Mouse (Mus musculus) T-helper 17 cell (primary cell): ENCODE results near the gene Fam210b.

ENCODE experiments used
- in situ Hi-C, 2 experiments: fragments of 300-600 bp; cut with MboI, MseI; formaldehyde crosslinking; loops; 1 replicate in 1 of 2; 2 replicates in 1 of 2; pipeline ENCODE4 v1.15.1; 2025; ENCODE audit warnings: high pct_unique_total_duplicates in 2 of 2

Fam210b gene

DNA sequence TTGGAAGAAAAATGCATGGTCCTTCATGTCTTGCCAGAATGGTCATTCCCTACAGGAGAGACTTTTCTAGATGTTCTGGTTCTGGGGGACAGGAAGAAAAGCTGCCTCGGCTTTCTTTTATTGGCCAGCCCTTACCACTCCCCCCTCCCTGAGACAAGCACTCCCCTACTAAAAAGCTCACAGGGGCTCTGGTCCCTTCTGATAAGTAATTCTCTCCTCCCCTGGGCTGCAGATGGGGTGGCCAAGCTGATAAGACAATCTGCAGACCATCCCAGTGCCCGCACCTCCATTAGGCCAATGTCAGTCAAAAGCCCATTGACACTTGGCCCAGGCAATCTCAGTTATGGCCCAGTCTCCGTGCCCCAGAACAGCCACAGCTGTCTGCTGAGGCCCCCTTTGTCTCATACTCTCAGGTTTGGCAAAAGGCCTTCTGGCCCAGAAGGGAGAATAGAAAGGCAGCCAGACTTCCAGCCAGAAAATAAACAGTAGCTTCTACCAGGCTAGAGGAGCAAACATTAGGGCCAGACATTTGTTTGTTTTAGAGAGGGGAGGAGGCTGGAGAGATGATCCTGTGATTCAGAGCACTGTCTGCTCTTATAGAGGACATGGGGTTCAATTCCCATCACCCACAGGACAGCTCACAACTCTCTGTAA, 3.1 kb downstream of the Fam210b start:
- in situ Hi-C loops, result loop anchor here in 1 of 2 experiments (10.0 kb wide), 1 partner anchor 596 kb away; the partner anchor contains the start of gene Bmp7

DNA sequence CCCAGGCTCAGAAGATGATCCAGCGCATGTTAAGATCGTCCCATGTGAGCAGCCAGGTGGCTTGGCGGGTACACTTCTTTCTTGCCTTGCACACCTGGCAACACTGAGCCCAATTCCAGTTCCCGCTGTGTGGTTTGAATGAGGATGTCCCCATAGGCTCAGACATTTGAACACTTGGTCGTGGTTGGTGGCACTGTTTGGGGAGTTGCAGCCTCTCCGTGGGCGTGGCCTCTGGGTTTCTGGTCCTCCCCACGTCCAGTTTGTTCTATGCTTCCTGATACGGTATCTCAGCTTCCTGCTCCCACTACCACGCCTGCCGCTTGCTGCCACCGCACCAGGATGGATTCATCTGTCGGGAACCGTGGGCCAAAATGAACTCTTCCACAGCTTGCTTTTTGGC, 4.4 kb downstream of the Fam210b start:
- in situ Hi-C loops, result loop anchor here in 1 of 2 experiments (10.0 kb wide), 1 partner anchor 595 kb away; the partner anchor contains the start of gene Bmp7

DNA sequence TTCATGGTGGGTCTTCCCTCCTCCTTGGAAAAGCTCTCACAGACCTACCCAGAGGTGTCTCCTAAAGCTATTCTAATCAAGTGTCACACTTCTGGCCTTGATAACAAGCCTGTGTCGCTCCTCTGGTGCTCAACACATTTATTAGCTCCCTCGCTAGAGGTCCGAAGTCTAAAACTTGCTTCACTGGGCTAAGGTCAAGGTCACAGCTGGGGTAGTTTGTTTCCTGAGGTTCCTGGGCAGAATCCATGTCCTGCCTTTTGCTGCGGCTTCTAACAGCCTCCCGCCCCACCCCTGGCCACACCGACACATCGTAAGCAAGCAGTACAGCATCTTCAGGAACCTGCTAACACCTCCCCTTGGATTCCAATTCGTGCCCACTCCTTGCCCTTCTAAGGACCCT, 5.4 kb downstream of the Fam210b start:
- in situ Hi-C loops, result no loop called here

DNA sequence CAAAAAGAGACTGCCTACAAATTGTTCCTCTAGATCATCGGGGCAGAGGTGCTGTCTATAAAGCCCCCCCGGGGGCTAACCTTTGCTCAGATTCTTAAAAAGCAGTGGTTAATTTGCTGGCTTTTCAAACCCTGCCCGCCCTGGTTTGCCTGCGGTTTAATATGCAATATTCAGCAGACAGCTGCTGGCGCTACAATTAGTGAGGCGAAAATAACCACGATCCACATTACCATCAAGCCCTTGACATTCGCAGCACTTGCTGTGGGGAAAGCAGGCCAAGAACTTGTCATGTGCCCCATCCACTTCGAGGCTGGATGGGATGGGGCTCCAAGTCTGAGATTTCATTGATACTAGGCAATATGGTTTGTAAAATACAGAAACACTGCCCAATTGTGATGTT, 7.9 kb downstream of the Fam210b start:
- in situ Hi-C loops, result no loop called here

DNA sequence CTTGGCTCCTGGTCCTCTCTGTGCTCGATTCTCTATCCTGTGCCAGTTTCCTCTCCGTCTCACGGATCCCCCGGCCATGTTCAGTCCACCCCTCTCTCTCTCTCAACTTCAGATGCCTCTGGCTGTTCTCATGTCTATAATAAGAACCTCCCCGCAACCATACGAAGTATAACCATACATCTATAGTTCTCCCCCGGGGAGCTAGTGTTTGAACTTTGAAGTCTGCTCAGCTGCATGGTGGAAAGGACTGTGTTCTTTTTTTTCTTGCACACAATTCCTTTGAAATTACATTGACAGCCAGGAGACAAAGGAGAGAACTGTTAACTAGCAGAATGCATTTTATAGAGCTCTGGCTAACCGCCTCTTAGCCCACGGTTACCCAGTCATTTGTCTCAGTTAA, 9.4 kb downstream of the Fam210b start:
- in situ Hi-C loops, result no loop called here

DNA sequence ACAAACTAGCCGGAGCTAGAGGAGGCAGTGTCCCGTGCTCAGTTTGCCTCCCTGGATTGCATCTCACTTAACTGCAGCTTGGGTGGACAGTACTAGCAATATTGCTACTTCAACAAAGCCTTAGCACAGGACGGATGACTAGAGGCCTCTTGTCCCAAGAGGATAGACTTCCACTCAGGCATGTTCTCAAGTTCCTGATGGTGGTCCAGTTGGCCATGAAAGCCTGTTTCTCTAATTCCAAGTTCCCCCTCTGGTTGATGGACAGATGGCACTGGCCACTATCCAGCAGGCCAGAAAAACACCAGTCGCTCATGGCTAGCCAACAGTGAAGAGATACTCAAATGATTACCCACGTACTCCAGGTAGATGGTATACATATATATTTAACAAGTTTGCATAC, 10.5 kb downstream of the Fam210b start:
- in situ Hi-C loops, result no loop called here

DNA sequence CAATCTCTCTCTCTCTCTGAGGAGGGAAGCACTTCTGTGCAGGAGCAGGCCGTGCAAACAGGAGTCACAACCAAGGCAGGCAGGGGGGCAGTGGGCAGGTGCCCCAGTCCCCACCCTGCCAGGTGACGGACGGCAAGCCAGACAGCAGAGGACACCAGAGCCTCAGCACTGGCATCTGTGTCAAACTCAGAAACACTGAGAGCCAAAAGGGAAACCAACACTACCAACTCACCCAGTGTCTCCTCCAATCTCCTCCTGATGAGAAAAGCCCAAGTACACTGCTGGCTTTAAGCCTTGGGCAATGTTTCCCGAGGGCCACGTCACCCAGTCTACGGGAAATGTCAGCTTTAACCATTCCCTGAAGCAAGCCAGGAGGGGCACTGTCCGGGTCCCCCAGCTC, 17.8 kb downstream of the Fam210b start:
- in situ Hi-C loops, result no loop called here

DNA sequence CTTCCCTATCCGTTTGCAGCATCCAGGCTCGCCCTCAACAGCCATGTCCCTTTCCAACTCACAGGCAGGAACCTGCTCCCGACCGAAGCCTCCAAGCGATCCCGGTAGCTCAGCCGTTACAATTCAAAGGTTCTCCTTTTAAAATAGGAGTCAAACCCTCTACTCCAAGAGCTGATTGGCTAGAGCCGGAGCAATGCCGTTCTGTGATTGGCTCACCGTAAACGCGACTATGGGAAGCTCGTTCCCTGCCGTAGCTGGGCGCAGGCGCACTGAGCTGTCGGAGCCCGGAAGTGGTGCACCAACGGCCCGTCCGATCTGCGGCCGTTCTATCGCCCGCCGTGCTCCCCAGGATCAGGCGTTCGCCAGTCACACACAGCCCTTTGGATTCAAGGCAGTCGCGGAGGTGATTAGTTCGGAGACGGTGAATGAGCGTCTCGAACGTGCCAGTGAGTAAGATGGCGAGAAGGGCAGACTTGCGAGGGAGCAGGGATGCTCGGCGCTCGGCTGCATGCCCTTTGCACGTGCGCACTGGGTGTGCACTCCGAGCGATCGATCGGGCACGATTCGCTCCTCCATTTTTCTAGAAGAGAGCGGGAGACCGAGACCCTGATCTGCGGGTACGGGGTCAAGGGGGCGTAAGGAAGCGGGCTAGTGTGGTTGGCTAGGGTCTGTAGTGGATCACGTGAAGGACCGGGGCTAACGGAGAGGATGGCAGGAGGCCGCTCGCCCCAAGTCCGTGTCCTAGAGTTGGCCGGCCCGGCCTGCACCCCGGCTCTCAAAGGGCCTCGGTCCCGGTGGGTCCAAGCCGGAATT, 25.3 kb downstream of the Fam210b start, which contains the start of the genes Aurka and Cstf1:
Gene Aurka (minus strand): TSS at position 125 of the 813 bp plus-strand sequence.
Gene Cstf1 (plus strand): TSS at position 271 of the 813 bp plus-strand sequence.
- in situ Hi-C loops, result no loop called here

DNA sequence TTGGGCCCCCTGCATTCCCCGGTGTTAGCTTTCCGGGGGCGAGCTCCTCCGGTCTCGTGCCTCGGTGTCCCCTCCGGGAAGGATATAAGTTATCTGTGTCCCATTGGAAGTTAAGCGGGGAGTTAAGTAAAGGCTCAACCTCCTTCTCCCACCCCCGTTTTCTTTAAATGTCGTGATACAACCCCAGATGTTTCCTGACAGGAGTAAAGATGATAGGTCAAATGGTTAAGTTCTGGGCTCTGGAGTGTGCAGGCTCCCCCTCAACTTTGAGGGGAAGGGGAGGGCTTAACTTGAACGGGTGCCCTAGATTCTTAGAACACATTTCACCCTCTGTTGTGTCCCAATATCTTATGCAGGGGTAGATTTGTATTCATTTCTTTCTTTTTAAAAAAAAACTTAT, 25.9 kb downstream of the Fam210b start:
- in situ Hi-C loops, result no loop called here

DNA sequence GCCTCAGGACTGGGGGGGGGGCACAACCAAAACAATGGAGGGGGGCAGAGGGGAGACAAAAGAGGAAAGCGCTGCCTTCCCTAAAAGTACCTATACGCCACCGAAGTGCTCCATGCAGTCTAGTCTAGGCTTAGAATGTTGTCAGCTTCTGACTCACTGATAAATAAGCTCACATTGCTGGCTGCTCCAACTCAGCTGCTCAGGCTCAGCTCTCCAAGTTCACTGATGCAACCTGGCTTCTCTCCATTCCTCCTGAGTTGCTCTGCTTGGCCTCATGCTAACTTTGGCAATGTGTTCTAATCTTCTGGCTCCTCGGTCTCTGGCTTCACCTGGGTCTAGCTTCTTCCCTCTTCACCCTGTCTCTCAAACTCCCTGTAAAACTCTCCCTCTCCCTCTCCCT, 31.2 kb downstream of the Fam210b start:
- in situ Hi-C loops, result loop anchor here (5.0 to 25.0 kb wide), 2 partner anchors 71 to 636 kb away; partner anchors contain the start of genes Rae1 (in 1 of the 2) and Rbm38 (in 1 of the 2)

DNA sequence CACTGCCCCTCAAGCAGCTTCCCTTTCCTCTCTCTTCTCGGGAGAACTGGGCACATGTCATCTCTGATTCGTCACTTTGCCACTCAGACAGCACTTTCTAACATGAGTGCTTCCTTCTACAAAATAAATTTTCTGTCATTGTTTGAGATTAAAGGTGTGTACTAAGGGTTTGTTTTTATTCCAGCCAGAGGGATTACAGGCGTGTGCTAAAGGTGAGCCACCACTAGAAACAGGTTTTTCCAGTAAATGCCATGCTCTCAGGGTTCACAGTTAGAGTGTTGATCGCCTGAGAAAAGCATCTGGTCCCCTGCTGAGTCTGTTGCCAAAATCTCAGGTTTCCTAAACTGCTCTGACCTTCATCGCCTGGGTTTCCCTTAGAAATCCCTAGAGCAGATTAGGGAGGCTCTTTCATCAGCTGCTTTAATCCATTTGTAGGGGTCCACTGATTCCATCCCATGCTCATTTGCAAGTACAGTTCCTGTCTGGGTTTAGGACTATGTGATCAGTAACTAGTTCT, 31.7 kb downstream of the Fam210b start:
- in situ Hi-C loops, result loop anchor here (5.0 to 25.0 kb wide), 2 partner anchors 70 to 635 kb away; partner anchors contain the start of genes Rae1 (in 1 of the 2) and Rbm38 (in 1 of the 2)

DNA sequence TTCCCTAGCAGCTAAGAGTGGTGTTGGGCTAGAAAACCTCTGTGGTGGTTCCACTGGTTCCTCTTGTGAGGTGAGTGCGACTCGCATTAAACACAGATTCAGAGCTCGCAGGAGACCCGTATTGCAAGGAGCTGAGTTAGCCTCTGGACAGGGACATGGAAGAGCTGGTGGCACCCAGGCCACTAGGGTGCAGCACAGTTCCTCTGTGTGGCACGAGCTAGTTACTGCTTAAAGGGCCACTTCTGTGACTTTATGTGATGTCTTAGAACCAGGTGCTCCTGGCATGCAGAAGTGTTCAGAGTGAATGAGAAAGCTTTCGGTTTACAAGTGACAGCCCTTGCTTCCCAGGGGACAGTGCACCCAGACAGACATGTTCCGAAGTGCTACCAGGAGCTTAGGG, 33.0 kb downstream of the Fam210b start:
- in situ Hi-C loops, result loop anchor here (5.0 to 25.0 kb wide), 2 partner anchors 69 to 634 kb away; partner anchors contain the start of genes Rae1 (in 1 of the 2) and Rbm38 (in 1 of the 2)

DNA sequence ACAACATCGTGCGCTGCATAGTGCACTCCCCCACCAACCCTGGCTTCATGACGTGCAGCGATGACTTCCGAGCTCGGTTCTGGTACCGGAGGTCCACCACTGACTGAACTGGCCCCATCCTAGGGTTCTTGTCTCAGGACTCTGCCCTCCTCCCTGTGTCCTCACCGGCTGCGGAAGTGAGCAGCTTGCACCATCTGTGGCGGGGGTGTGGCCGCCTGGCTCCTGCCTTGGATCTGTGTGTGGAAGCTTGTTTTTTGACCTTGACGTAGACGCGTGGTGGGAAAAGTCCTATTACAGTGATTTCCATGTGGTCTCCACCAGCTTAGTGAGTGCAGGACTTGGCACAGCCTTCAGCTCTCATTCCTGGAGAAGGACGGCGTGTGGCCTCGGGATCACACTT, 35.1 kb downstream of the Fam210b start:
- in situ Hi-C loops, result loop anchor here in 1 of 2 experiments (5.0 to 25.0 kb wide), 2 partner anchors 67 to 632 kb away; partner anchors contain the start of genes Rae1 and Rbm38

DNA sequence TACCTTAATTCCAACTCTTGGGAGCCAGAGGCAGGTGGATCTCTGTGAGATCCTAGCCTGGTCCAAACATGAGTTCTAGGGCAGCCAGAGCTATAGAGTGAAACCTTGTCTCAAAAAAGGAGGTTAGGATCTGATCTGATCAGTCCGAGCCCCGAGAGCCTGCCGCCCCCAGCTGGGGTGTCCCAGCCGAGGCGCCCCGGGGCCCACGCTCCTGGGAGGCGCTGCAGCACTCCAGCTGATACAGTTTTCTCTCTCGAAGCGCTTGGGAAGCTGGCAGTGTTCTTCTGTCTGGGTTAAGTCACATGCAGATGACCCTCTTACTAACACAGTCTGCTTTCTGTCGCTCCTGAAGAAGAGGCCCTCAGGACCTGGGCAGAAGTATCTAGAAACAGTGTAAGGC, 36.0 kb downstream of the Fam210b start:
- in situ Hi-C loops, result loop anchor here in 1 of 2 experiments (5.0 to 25.0 kb wide), 2 partner anchors 66 to 631 kb away; partner anchors contain the start of genes Rae1 and Rbm38

DNA sequence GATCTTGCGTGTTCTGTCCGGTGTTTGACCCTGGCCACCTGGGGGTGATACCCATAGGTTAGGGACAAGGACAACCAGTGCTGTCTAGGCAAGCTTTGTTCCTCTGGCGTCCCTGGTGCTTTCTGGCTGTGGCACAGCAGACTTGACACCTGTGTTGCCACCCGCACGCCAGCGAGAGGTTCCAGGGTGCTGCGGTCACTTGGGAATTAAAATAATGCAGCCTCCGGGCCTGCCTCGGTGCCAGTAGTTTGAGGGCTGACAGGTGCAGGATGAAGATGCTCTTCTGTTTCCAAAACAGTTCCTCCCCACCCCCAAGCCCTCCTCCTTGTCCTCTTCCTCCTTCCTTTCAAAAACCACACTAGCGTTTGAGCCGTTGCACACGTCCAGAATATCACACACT, 36.5 kb downstream of the Fam210b start:
- in situ Hi-C loops, result loop anchor here in 1 of 2 experiments (5.0 to 25.0 kb wide), 2 partner anchors 65 to 630 kb away; partner anchors contain the start of genes Rae1 and Rbm38

DNA sequence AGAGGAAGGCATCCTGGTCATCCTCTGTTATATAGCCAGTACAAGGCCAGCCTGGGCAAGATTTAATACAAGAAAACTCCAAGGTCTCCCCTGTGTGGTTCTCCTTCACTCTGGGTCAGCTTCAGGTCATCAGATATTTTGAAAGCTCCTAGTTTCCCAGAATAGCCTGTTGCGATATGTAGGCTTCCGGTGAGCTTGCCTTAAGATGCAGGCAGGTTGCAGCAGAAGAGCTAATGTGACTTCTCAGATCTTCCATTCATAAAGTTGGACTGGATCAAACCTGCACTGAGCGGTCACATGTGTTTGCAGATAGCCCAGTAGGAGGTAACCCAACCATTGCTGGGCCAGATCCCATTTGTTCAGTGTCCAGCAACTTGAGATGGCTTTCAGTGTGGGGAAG, 39.4 kb downstream of the Fam210b start:
- in situ Hi-C loops, result loop anchor here in 1 of 2 experiments (5.0 to 25.0 kb wide), 2 partner anchors 63 to 628 kb away; partner anchors contain the start of genes Rae1 and Rbm38

DNA sequence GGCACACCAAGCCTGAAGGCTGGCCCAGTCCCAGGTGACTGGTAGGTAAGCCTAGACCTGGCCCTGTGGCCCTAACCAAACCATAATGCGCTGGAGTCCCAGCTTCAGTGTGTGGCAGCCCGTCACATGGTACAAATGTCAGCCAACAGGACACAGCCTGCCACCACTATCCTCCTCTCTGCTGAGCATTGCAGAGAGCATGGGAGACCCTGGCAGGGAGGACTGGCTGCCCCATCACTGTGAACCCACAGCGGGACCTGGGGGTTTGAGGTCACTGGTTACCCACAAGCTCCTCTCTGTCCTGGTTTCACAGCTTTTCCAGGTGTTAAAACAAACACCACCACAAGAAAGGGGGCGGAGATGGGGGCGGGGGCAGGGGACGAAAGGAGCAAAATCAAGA, 45.0 kb downstream of the Fam210b start:
- in situ Hi-C loops, result loop anchor here in 1 of 2 experiments (25.0 kb wide), 1 partner anchor 622 kb away; the partner anchor contains the start of genes Rae1 and Rbm38

DNA sequence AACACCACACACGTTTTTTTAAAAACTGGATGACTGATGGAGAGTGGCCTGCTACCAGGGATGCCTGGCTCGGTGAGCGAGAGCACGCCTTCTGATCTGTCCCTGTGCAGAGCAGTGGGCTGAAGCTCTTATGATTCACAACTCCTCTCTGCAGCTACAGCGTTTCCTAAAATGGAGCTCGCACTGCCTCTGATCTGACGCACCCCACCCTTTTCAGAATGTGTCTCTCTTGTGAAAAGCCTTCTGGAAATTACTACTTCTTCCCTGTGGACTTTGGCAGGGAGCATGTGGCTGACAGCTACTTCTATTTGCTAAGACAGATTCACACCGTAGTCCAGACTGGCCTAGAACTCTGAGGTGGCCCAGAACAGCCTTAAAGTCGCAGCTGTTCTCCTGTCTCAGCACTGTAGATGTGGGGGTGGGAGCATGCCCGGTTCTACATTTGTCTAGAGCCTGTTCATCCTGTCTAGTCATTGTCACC, 46.7 kb downstream of the Fam210b start:
- in situ Hi-C loops, result loop anchor here in 1 of 2 experiments (25.0 kb wide), 1 partner anchor 620 kb away; the partner anchor contains the start of genes Rae1 and Rbm38

DNA sequence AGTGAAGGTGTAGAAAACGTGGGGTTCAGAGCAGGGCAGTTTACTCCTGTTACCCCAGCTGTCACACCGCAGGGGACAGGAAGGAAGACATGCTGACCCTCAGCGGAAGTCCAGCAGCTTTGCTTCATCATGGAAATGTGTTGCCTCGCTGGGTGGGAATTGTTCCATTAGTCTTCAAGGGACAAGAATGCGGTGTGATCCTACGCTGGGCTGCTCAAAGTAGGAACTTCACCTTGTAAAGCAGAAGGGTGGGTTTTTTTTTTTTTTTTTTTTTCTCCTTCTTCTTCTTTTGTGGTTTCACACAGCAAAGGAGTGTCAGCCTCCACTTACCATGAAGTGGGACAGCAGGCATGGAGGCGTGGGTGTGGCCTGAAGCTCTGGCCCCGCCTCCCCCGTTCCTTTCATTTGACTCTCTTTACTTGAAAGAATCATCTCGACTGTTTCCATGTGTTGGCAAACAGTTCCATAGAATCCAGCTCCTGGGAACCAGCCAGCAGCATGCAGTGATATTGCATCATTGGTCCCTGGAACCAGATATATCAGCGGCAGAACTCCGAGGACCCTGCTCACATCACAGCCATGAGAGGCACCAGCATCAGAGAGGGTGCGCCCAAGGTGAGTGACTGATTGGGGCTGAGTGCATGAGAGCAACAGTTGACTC, 48.2 kb downstream of the Fam210b start, which contains the start of gene Cass4:
Gene Cass4 (plus strand): TSS at position 404 of the 661 bp plus-strand sequence.
- in situ Hi-C loops, result loop anchor here in 1 of 2 experiments (25.0 kb wide), 1 partner anchor 619 kb away; the partner anchor contains the start of genes Rae1 and Rbm38

DNA sequence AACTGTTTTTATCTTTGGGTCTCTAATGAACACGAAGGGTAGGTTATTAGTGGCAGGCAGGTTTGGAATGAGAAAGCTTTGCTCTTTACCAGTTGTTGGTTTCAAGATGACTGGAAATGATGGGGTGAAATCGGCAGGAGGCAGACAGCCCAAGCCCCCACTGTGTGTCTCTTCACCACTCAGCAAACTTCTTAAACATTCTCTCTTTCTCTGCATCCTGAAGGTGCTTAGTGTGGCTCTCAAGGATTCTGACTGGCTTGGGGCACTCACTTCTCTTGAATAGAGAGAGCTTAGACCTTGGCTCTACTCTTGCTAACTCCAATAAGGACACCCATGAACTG, 48.7 kb downstream of the Fam210b start:
- in situ Hi-C loops, result loop anchor here in 1 of 2 experiments (25.0 kb wide), 1 partner anchor 618 kb away; the partner anchor contains the start of genes Rae1 and Rbm38
